Mouse (Mus musculus): ENCODE measurements around the gene Det1. TPM values are rescaled to one million over a fixed set of nuclear protein-coding genes. Genes with fewer than 3 reads are reported as not detected.

The Det1 gene
- polyA plus RNA-seq, 1 experiment: 6.6 TPM

DNA sequence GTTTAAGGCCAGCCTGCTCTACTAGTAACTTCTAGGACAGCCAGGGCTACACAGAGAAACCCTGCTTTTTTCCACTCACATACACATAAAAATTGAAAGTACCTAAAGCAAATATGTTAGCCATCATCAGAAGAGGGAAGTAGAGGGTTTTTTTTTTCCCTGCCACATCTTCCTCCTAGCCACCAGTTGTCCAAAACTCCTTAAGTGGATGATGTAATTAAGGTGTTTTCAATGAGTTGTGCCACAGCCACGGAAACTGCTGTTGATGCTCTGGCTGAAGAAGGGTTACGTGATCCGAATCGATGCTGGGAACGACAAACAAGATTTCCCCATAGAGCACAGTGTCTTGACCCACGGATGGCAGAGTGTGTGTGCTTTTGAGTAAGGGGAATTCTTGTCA is 25.3 kb upstream of the Det1 start:
- H3K27ac ChIP-seq (replicated peaks; ENCODE audit: low read depth, low read length): no peak overlapping the region
- no peaks in the 10 kb centered on the region for H3K4me1 ChIP-seq (ENCODE audit: control insufficient read depth, insufficient read depth, insufficient read length, low read length)
- H3K4me3 ChIP-seq (ENCODE audit: insufficient read depth, low read depth, low read length): no peak overlapping the region

DNA sequence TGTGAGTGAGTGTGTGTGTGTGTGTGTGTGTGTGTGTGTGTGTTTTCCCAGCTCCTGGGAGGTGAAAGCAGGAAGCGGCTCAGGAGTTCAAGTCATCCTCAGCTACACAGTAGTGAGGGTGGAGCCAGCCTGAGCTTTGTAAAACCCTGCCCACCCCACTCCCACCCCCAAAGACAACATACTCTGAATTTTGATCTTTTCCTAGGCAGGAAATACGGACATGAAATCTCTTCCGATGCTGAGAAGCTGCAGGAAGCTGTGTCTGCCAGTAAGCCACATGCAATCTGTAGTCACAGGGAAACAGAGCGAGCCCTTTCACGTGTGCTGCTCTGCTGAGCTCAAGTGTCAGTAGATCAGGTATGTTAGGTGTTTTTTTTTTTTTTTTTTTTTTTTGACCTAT is 21.7 kb upstream of the Det1 start:
- H3K27ac ChIP-seq (replicated peaks; ENCODE audit: low read depth, low read length): no peak overlapping the region
- H3K4me1 ChIP-seq (ENCODE audit: control insufficient read depth, insufficient read depth, insufficient read length, low read length): no peaks in the 10 kb centered on the region; the same call in 1 of the 2 replicates
- no peak overlapping the region for H3K4me3 ChIP-seq (ENCODE audit: insufficient read depth, low read depth, low read length)

DNA sequence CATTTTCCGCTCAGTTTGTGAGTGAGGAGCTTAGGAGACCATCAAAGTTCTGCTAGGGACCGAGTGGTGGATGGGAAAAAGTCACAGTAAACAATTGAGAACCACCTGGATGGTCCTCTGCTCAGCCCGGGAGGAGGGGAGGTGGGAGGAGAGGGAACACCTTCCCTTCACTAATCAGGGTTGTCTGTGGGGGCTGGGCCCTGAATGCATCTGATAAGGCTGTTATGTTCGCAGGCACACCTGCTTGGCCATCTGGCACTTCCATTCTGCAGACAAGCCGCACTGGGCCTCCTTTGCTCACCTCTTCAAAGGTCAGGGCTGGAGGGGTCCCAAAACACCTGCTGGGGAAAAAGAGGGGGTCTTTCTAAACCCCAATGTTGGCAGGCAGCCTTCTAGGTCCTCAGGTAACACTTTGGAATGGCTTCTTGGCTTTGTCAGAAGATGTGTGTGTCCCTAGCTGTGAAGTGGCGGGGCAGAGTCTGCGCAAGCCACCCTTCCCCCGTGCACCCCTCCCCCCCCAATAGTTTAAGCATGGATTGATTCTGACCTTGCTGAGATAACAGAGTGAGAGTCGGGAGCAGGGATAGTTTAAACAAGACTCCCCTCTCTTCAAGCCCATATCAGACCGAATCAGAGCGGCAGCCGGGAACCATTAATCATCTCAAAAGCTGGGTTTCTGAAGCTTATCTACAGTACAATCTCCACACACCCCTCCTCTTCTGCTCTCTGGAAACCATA is 18.3 kb upstream of the Det1 start:
- Histone ChIP-seq H3K4me1 (ENCODE audit: control insufficient read depth, insufficient read depth, insufficient read length, low read length) (no peaks in the 10 kb centered on the region; the same call in 1 of the 2 replicates), H3K4me3 (ENCODE audit: insufficient read depth, low read depth, low read length) (no peak overlapping the region), H3K27ac (replicated peaks; ENCODE audit: low read depth, low read length) (no peak overlapping the region)

DNA sequence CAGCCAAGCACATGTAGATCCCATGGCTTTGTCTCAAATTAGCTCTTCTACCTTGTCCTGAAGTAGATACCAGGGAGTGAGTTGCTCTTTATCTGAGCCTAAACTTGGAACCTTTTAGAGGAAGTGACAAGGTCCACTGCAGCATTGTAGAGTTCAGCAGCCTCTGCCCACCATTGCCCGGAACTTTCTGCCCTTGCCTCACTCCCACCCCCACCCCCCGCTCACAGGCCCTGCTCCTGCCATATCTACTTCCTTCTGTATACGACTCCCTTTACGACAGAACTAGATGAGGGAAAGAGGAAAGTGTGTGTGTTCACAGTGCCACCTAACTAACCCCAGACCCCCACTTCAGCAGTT is 17.4 kb upstream of the Det1 start:
- no peak overlapping the region for H3K27ac ChIP-seq (replicated peaks; ENCODE audit: low read depth, low read length)
- no peaks in the 10 kb centered on the region; the same call in 1 of the 2 replicates for H3K4me1 ChIP-seq (ENCODE audit: control insufficient read depth, insufficient read depth, insufficient read length, low read length)
- no peak overlapping the region for H3K4me3 ChIP-seq (ENCODE audit: insufficient read depth, low read depth, low read length)

DNA sequence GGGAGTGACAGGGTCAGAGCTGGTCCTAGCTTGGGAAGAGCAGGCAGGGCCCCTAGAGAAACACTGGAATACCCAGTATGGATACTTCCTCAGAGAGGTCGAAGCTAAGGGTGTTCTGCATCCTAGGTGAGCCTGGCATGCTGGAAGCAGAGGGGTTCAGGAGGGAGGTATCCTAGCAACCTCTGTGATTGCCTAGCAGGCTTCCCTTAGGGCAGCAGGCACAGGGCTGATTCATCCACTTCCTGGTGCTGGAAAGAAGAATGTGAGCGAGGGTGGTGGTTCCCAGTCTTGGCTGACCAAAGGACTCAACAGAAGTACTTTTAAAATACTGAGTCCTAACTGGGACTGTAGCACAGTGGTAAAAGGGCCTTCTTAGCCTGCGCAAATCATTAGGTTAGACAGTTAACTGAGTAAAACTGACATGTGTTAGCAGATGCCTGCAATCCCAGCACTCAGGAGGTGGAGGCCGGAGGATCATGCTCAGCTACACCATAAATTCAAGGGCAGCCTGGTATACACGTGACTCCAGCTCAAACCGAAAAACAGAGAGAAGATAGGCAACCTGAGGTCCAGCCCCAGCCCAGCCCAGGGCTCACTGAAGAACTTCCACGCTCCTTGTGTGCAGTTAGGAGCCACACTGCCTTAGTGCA is 16.9 kb upstream of the Det1 start:
- Histone ChIP-seq H3K27ac (replicated peaks; ENCODE audit: low read depth, low read length) (no peak overlapping the region), H3K4me1 (ENCODE audit: control insufficient read depth, insufficient read depth, insufficient read length, low read length) (no peaks in the 10 kb centered on the region; the same call in 1 of the 2 replicates), H3K4me3 (ENCODE audit: insufficient read depth, low read depth, low read length) (no peak overlapping the region)

DNA sequence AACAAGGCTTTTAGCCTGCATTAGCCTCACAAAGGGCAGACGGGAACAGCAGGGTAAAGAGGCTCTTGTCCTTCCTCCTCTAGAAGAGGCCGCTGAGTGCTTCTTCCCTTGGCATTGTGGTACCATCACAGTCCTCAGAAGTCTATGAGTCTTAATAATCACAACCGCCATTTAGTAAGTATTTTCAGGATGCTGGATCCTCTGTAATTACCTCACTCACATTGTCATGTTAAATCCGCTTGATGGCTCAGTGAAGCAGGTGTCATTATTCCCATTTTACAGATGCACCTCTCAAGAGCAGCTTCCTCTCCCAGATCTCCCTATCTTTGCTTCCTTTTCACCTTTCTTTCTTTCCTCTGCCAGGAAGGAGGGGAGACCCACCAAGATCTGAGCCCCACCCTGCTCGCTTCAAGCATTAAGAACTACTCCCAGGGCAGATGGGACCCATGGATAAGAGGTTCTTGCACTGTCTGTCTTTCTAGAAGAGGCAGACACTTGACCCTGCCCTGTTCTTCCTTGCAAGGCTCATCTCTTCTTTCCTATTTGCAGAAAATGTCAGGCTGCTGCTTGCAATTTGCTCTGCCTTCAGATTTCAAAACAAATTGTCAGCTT is 8.1 kb upstream of the Det1 start:
- no peaks in the 10 kb centered on the region for H3K4me1 ChIP-seq (ENCODE audit: control insufficient read depth, insufficient read depth, insufficient read length, low read length)
- no peak overlapping the region for H3K27ac ChIP-seq (replicated peaks; ENCODE audit: low read depth, low read length)
- no peak overlapping the region for H3K4me3 ChIP-seq (ENCODE audit: insufficient read depth, low read depth, low read length)

DNA sequence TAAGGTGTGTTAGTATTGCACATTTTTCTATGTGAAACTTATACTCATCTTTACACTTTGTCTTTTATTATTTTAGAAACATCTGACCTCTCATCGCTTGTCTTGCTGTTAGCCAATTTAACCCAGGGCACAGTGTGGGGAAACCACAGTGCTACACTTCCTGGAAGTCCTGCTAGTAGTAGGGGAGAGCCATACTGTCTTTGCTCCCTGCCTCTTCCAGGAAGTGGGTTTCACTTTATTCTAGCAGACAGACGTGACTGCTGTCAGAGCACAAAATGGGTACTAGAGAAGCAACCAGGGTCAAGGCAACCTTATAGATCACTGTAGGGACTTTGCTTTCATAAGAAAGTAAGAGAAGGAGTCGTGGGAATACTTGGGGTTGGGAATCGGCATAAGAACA is 7.0 kb upstream of the Det1 start:
- no peaks in the 10 kb centered on the region for H3K4me1 ChIP-seq (ENCODE audit: control insufficient read depth, insufficient read depth, insufficient read length, low read length)
- no peak overlapping the region for H3K4me3 ChIP-seq (ENCODE audit: insufficient read depth, low read depth, low read length)
- no peak overlapping the region for H3K27ac ChIP-seq (replicated peaks; ENCODE audit: low read depth, low read length)

DNA sequence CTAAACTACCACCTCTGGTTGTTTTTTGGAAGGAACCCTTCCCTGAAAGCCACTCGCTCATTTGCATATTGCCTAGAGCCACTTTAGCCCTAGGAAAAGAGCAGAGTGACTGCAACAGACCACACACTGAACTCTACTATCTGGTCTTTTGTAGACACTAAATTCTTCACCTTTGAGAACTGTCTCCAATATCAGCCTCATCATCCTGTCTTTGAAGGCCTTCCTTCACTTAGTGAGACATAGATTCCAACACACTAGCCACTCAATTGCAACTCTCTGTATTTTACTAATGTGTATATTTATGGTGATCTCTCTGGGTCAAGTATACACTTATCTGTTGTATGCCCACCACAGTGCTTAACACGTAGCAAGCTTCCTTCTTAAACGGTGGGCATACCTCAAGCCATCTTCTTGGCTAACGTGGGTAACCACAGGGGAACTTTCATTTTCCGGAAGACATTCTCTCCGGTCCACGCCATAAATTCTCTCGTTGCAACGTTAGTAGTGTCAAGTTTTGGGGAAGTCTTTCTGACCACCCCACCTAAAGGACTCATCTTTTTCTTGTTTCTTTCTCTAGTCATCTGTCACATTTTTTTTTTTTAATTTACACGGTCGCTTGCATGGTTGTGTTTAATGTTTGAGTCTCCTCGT is 872 bp downstream of the Det1 start:
- Histone ChIP-seq H3K4me1 (ENCODE audit: control insufficient read depth, insufficient read depth, insufficient read length, low read length) (peaks cover 2% of the 10 kb centered on the region; the same call in 1 of the 2 replicates), H3K4me3 (ENCODE audit: insufficient read depth, low read depth, low read length) (peak overlapping the region; percentile 89), H3K27ac (replicated peaks; ENCODE audit: low read depth, low read length) (no peak overlapping the region)

DNA sequence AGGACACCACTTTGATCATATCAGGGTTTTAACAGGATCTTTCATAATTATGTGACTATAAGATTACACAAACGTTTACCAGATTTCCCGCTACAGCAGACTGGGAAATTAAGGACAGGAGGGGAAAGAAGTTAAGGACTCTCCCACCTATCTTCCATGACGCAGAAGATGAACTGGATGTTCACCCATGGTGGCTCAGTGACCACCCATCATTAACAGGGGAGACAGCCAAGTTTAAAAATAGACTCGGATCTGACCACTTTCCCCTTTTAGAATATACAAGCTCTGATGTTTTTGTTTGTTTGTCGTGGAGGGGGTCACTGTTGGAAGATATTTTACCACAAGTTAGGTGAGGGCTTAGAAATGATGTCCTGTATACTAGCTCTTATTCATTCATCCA is 5.5 kb downstream of the Det1 start:
- Histone ChIP-seq H3K4me3 (ENCODE audit: insufficient read depth, low read depth, low read length) (no peak overlapping the region), H3K27ac (replicated peaks; ENCODE audit: low read depth, low read length) (no peak overlapping the region), H3K4me1 (ENCODE audit: control insufficient read depth, insufficient read depth, insufficient read length, low read length) (peaks cover 2% of the 10 kb centered on the region; the same call in 1 of the 2 replicates)

DNA sequence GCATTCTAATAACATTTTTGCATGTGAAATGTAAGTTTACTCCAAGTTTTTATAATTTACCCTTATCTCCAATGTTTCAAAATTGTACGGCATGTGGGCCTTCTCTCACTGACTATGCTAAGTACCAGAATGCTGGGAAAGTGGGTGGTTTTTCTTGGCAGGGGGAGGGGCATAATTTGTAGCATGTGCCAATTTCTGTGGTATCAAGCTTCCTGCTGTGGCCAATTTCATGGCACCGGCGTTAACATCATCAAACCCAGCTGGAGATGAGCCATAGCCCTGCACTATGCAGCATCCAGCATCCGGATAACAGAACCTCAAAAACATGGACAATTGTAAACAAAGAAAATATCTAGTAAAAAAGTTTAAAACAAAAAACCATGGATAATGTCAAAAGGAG is 9.8 kb downstream of the Det1 start:
- no peak overlapping the region for H3K27ac ChIP-seq (replicated peaks; ENCODE audit: low read depth, low read length)
- H3K4me1 ChIP-seq (ENCODE audit: control insufficient read depth, insufficient read depth, insufficient read length, low read length): no peaks in the 10 kb centered on the region
- no peak overlapping the region for H3K4me3 ChIP-seq (ENCODE audit: insufficient read depth, low read depth, low read length)

DNA sequence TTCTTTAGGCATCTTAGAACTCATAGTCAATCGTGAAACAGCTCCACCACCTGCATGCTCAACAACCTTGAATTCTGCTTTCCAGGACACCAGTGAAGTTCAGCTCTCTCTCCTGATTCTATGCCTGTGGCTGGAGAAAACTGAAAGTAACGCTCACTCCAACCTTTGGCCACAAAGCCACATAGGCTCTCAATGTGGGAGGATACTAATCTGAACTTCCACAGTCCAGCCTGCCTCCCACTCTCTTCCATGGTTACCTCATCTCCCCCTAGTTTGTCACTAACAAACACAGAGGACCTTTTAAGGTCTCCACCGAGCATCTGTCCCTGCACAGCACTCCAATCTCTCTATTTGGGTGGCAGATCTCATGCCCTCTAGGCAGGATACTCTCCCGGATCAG is 11.4 kb downstream of the Det1 start:
- H3K4me1 ChIP-seq (ENCODE audit: control insufficient read depth, insufficient read depth, insufficient read length, low read length): no peaks in the 10 kb centered on the region
- H3K27ac ChIP-seq (replicated peaks; ENCODE audit: low read depth, low read length): no peak overlapping the region
- H3K4me3 ChIP-seq (ENCODE audit: insufficient read depth, low read depth, low read length): no peak overlapping the region

DNA sequence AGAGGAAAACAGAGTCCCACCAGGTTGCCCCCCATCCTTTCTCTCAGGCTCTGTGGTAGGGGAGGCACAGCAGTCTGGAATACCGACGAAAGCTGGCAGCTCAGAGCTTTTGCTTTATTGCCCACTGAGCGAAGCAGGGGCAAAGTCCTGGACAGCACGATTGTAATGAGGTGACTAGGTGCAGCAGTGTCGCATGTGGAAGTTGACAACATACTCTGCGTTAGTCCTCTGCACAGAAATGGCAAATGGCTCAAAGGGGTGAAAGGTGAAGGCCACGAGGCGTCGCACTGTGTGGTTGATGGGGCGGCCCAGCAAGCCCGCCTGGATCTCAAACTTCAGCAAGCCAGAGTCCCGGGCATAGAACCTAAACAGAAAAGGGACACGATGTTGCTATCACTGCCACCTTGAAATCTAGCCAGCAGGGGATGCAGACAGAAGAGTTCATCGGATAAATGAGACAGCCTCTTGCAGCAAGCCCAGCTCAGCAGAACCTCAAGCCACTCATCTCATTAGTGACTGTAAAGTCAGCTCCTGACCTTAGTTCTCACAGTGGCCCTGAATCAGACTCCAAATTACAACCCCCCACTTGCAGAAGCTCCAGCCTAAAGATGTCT is 19.2 kb downstream of the Det1 start:
- no peak overlapping the region for H3K27ac ChIP-seq (replicated peaks; ENCODE audit: low read depth, low read length)
- H3K4me1 ChIP-seq (ENCODE audit: control insufficient read depth, insufficient read depth, insufficient read length, low read length): no peaks in the 10 kb centered on the region
- no peak overlapping the region for H3K4me3 ChIP-seq (ENCODE audit: insufficient read depth, low read depth, low read length)

DNA sequence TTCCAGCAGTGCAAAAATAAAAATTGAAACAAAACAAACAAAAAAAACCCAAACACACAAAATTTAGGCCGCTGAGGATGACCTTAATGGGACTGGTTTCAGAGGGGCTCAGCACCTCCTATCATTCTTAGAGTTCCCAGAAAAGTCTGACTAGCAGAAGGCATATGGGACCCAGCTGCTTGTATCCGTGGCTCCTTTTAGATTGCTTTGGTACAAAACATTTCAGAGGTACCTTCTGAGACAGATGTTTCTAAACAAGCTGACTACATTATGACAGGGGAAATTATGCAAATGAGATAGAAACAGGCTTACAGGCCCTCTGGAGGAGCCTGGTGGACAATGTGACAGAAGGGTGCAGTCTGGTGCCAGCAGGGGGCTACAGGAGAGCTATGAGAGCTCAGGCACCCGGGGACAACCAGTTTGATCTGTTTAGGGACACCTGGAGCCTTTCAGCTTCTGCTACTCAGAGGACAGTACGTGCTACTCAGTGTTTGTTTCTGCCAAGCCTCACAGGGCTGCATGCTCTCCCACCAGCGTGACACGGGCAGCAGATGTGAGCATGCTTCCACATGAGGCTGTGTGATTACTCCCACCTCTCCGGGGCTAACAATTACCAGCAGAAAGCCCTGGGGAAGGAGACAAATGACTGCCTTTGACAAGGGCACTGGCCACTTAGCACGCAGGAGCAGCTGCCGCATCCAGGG is 20.2 kb downstream of the Det1 start:
- no peak overlapping the region for H3K27ac ChIP-seq (replicated peaks; ENCODE audit: low read depth, low read length)
- H3K4me1 ChIP-seq (ENCODE audit: control insufficient read depth, insufficient read depth, insufficient read length, low read length): no peaks in the 10 kb centered on the region
- no peak overlapping the region for H3K4me3 ChIP-seq (ENCODE audit: insufficient read depth, low read depth, low read length)

DNA sequence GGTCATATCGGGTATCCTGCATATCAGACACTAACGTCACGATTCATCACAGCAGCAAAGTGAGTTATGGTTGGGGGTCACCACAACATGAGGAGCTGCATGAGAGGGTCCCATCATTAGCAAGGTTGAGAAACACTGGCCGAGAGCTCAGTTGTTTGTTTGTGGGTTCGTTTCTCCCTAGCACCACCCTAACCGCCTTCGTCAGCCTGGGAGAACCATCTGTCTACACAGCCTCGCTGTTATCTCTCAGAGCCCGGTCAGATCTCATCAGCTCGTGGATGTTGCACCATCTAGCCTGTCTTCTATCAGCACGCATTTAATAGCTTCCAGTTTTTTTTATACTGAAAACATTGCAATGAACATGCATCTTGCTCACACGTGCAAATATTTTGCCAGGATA is 28.7 kb downstream of the Det1 start:
- Histone ChIP-seq H3K27ac (replicated peaks; ENCODE audit: low read depth, low read length) (no peak overlapping the region), H3K4me3 (ENCODE audit: insufficient read depth, low read depth, low read length) (no peak overlapping the region), H3K4me1 (ENCODE audit: control insufficient read depth, insufficient read depth, insufficient read length, low read length) (no peaks in the 10 kb centered on the region)

DNA sequence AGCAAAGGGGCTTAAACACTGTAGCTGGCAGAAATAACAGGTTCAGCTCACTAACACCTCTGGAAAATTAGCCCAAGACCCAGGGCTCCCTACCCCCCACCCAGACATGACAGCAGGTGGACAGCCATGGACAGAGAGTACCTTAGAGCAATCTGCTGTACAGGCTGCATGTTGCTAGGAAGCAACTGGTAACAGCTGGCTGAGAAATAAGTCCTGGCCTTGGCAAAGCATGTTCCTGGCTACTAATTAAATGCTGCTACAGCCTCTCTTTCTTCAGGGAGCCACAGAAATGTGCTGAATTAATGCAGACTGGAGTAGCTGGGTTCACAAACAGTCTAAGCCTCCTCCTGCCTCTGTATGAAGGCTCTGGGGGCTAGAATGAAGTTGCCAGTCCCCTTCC is 32.3 kb downstream of the Det1 start:
- Histone ChIP-seq H3K4me3 (ENCODE audit: insufficient read depth, low read depth, low read length) (no peak overlapping the region), H3K27ac (replicated peaks; ENCODE audit: low read depth, low read length) (no peak overlapping the region)

More for the DNA sequence above, 32.3 kb downstream of the Det1 start:
- H3K4me1 ChIP-seq (ENCODE audit: control insufficient read depth, insufficient read depth, insufficient read length, low read length): no peaks in the 10 kb centered on the region

All from brown adipose tissue, adult 24 weeks (tissue).